Mouse (Mus musculus) CH12.LX (cell line): ENCODE measurements at regions not wholly inside any gene's neighbourhood (a gene's known extent, or its start where the extent isn't known, plus 50 kb on each side); places are given as distances from the start of the nearest gene placed in this dataset.

ENCODE experiments used
- DNase-seq: peaks from one replicate; pipeline ENCODE4 v3.0.0-alpha.2; 2013; ENCODE audit errors: extremely low read depth
- H3K27ac ChIP-seq: 2 replicates; pipeline ENCODE4 v1.5.1; 2012; ENCODE audit warnings: low read depth, mild to moderate bottlenecking, control low read depth, moderate library complexity; ENCODE audit not compliant: insufficient read depth
- H3K27me3 ChIP-seq: replicated peaks from 2 replicates; pipeline ENCODE3; 2012; ENCODE audit warnings: inconsistent platforms
- H3K36me3 ChIP-seq, 2 experiments: replicated peaks in 1 of 2; 2 replicates each; pipeline versions ENCODE3 to v1.6.1; 2012; ENCODE audit warnings: inconsistent platforms in 1 of 2, low read length in 1 of 2, mild to moderate bottlenecking in 1 of 2, mixed read lengths in 1 of 2, moderate library complexity in 1 of 2; ENCODE audit not compliant: control insufficient read depth in 1 of 2, insufficient read depth in 1 of 2
- H3K4me1 ChIP-seq, 2 experiments: 2 replicates each; pipeline ENCODE4 v1.6.1; 2012; ENCODE audit warnings: inconsistent platforms in 1 of 2, moderate library complexity in 1 of 2; ENCODE audit not compliant: insufficient read depth in 2 of 2, control insufficient read depth in 1 of 2
- H3K4me2 ChIP-seq: 2 replicates; pipeline ENCODE4 v1.6.1; 2012; ENCODE audit warnings: low read depth, mild to moderate bottlenecking, control low read depth; ENCODE audit not compliant: poor library complexity, insufficient read depth, severe bottlenecking
- H3K4me3 ChIP-seq, 3 experiments: fragments of 150-350 bp in 1 of 3; sonication (generic) in 1 of 3; replicated peaks in 1 of 3; 2 replicates each; pipeline versions ENCODE3 to v1.5.1; 2011 to 2012; ENCODE audit warnings: low read depth in 2 of 3, low read length in 2 of 3, mild to moderate bottlenecking in 2 of 3, moderate library complexity in 2 of 3, control low read depth in 1 of 3, improper control_type of control experiment in 1 of 3, inconsistent platforms in 1 of 3, mixed read lengths in 1 of 3; ENCODE audit not compliant: poor library complexity in 1 of 3
- H3K79me2 ChIP-seq: replicated peaks from 2 replicates; pipeline ENCODE4 v1.6.1; 2012; ENCODE audit warnings: mild to moderate bottlenecking, moderate library complexity; ENCODE audit not compliant: control insufficient read depth, poor library complexity, insufficient read depth, severe bottlenecking; ENCODE audit errors: extremely low read depth
- H3K9ac ChIP-seq: 2 replicates; pipeline ENCODE4 v1.6.1; 2012; ENCODE audit warnings: low read depth, mild to moderate bottlenecking, control low read depth, moderate library complexity; ENCODE audit not compliant: insufficient read depth
- H3K9me3 ChIP-seq: replicated peaks from 2 replicates; pipeline ENCODE3; 2012; ENCODE audit warnings: low read length, inconsistent platforms, mixed read lengths
- BHLHE40 ChIP-seq: IDR thresholded peaks from 2 replicates; pipeline ENCODE4 v1.6.1; 2011; ENCODE audit warnings: mild to moderate bottlenecking, low read depth, low read length, improper control_type of control experiment
- CTCF ChIP-seq, 2 experiments: IDR thresholded peaks in 1 of 2; conservative IDR thresholded peaks in 1 of 2; 2 replicates each; pipeline ENCODE4 v1.5.1; 2011 to 2012; ENCODE audit warnings: low read depth in 2 of 2, low read length in 2 of 2, improper control_type of control experiment in 1 of 2, inconsistent platforms in 1 of 2, mild to moderate bottlenecking in 1 of 2, moderate library complexity in 1 of 2
- EP300 ChIP-seq: IDR thresholded peaks from 2 replicates; pipeline ENCODE4 v1.6.1; 2011; ENCODE audit warnings: low read length, improper control_type of control experiment
- ETS1 ChIP-seq: conservative IDR thresholded peaks from 2 replicates; pipeline ENCODE4 v1.6.1; 2012; ENCODE audit warnings: low read depth, mild to moderate bottlenecking, inconsistent platforms, low read length, improper control_type of control experiment, moderate library complexity
- HCFC1 ChIP-seq: IDR thresholded peaks from 2 replicates; pipeline ENCODE4 v1.6.1; 2012; ENCODE audit warnings: low read depth, mild to moderate bottlenecking, inconsistent platforms, low read length, improper control_type of control experiment
- IRF4 ChIP-seq: IDR thresholded peaks from 2 replicates; pipeline ENCODE4 v1.6.1; 2014; ENCODE audit warnings: low read depth, mild to moderate bottlenecking, inconsistent platforms, low read length, improper control_type of control experiment
- JUND ChIP-seq: conservative IDR thresholded peaks from 2 replicates; pipeline ENCODE4 v1.6.1; 2011; ENCODE audit warnings: low read depth, low read length, improper control_type of control experiment
- MAFK ChIP-seq: IDR thresholded peaks from 2 replicates; pipeline ENCODE4 v1.6.1; 2011; ENCODE audit warnings: low read length, improper control_type of control experiment; ENCODE audit not compliant: insufficient replicate concordance
- NELFE ChIP-seq: IDR thresholded peaks from 2 replicates; pipeline ENCODE4 v1.6.1; 2011; ENCODE audit warnings: low read depth, low read length, improper control_type of control experiment
- POLR2AphosphoS2 ChIP-seq: IDR thresholded peaks from 2 replicates; pipeline ENCODE4 v1.6.1; 2011; ENCODE audit warnings: low read depth, low read length, improper control_type of control experiment
- SIN3A ChIP-seq: IDR thresholded peaks from 2 replicates; pipeline ENCODE4 v1.6.1; 2012; ENCODE audit warnings: low read length, improper control_type of control experiment, inconsistent platforms
- TCF12 ChIP-seq: IDR thresholded peaks from 2 replicates; pipeline ENCODE4 v1.6.1; 2014; ENCODE audit warnings: low read depth, mild to moderate bottlenecking, inconsistent platforms, low read length, improper control_type of control experiment
- USF2 ChIP-seq: conservative IDR thresholded peaks from 2 replicates; pipeline ENCODE4 v1.6.1; 2011; ENCODE audit warnings: low read depth, low read length, improper control_type of control experiment
- ZKSCAN1 ChIP-seq: IDR thresholded peaks from 2 replicates; pipeline ENCODE4 v1.6.1; 2012; ENCODE audit warnings: low read depth, inconsistent platforms, low read length, improper control_type of control experiment, borderline replicate concordance
- ZMIZ1 ChIP-seq: IDR thresholded peaks from 2 replicates; pipeline ENCODE4 v1.6.1; 2012; ENCODE audit warnings: low read depth, mild to moderate bottlenecking, inconsistent platforms, low read length, improper control_type of control experiment
- dilution Hi-C: fragments of 300-500 bp; cut with MboI; formaldehyde crosslinking; loops from 2 replicates; pipeline ENCODE4 v1.14.3; 2020; ENCODE audit warnings: low sequenced_read_pairs; ENCODE audit not compliant: extremely low pct_unique_long_range_greater_than_20kb, extremely low pct_ligation_motif_present
- in situ Hi-C: fragments of 300-500 bp; cut with MboI; formaldehyde crosslinking; loops from 3 replicates; pipeline ENCODE4 v1.14.3; 2019; ENCODE audit warnings: low sequenced_read_pairs, low pct_ligation_motif_present, low pct_unique_long_range_greater_than_20kb, mixed read lengths

- TF ChIP-seq CTCF (conservative IDR thresholded peaks at IDR 0.05 in 1 of 2, IDR thresholded peaks at IDR 0.05 in 1 of 2; ENCODE audit: low read depth in 2 of 2, low read length in 2 of 2) (no peak), NELFE (no peak), JUND (no peak), TCF12 (no peak), EP300 (no peak), USF2 (no peak), HCFC1 (no peak), SIN3A (no peak), POLR2AphosphoS2 (no peak), ZKSCAN1 (no peak), ETS1 (no peak), MAFK (no peak), ZMIZ1 (no peak), BHLHE40 (no peak), IRF4 (no peak)
- Histone ChIP-seq H3K36me3 (no peaks in the 10 kb centered on the region), H3K4me3 (no peak overlapping the region), H3K27ac (no peak overlapping the region), H3K9ac (no peak overlapping the region), H3K9me3 (peaks cover 17% of the 10 kb centered on the region), H3K27me3 (no peaks in the 10 kb centered on the region), H3K79me2 (no peaks in the 10 kb centered on the region), H3K4me1 (no peaks in the 10 kb centered on the region), H3K4me2 (no peak overlapping the region)
- DNase-seq, result no peak
- dilution Hi-C loops, result no loop called here
- in situ Hi-C loops, result no loop called here
Measured at GRCm38 (mm10) chr8:97632980-97633379, 1744.6 kb upstream of the Got2 start.
